Mouse (Mus musculus): Measurements from ENCODE around the gene Ak2. TPM values are rescaled to one million over a fixed set of nuclear protein-coding genes. Genes with fewer than 3 reads are reported as not detected.

Gene Ak2
- 47.4 TPM for total RNA-seq (2023)

DNA sequence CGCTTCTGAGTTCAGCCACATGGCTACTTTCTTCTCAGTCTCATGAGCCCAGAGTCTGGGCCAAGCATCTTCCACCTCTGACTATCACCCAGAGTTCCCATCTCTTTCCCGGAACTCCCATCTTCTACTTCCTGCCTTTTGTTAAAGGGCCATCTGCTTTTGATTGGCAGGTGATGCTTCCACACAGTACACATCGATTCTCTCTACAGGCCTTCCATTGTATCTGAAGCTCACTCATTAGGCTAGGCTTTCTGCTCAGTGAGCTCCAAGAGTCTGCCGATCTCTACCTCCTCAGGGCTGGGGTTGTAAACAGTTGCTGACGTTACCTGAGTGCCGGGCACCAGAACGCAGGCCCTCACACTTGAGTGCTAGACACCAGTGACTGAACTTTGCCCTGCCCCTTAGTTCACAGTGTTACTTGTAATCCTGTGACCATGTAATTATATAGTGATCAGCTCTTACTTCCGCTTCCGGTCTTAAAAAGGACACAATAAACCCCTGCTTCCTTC lies at the start of gene Ak2:
Gene Ak2 (plus strand): TSS at position 459 of the 509 bp plus-strand sequence.

DNA sequence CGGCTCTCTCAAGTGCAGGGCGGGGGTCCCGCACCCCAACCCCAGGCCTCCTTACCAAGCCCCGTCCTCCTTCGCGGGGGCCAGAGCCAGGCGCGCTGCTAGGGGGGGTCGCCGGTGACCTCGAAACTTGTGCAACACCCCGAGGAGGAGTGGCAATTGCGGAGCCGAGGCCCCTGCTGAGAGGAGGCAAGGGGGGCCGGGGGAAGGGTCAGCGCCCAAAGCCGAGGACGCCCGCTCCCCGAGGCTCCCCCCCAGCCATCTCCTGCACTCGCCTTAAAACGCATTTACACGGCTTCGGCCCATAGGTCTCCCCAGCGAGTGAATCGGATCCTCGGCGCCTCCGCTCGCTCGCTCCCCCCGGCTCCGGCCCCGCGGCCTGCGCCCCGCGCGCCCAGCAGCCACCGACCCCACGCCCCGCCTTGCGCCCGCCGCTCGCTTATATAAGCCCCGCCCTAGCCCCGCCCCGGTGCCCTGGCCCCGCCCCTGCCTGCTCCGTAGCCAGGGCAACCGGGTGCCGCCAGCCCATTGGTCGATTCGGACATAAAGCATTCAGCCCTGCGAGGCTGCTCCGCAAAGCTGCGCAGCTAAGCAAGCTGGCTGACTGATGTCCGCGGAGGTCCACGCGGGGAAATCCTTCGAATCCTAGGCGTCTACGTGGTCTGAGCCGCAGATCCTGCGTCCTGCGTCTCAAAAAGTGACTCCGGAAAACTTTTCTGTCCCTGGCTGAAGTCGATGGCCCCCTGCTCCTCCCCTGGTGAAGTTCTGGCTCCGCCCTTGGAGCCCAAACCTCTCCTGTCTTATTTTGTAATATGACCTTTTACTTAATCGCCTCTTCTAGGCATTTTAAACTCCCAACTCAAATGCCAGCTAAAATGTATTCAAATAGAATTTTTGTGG lies 29.5 kb upstream of the Ak2 start, which contains the start of gene Azin2:
Gene Azin2 (minus strand): TSS at position 414 of the 897 bp plus-strand sequence.

DNA sequence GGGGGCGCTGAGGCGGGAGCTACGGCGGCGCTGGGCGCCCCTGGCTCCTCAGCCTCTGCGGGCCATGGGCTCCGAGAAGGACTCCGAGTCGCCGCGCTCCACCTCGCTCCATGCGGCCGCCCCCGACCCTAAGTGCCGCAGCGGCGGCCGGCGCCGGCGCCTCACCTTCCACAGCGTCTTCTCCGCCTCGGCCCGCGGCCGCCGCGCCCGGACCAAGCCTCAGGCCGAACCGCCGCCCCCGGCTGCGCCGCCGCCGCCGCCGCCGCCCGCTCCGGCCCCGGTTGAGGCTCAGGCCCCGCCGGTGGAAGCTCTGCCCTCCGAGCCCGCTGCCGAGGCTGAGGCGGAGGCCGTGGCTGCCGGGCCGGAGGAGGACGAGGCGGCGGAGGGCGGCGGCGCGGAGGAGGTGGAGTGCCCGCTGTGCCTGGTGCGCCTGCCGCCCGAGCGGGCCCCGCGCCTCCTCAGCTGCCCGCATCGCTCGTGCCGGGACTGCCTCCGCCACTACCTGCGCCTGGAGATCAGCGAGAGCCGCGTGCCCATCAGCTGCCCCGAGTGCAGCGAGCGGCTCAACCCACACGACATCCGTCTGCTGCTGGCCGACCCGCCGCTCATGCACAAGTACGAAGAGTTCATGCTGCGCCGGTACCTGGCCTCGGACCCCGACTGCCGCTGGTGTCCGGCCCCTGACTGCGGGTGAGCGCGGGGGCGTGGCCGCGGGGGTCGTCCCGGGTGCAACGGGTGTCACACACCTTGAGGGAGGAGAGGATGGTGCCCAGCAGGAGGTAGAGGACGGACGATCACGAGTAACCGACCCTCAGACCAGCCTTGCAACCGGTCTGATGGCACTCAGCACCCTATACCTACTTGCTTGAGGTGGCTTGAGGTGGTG lies 66.7 kb downstream of the Ak2 start, which contains the start of gene Rnf19b:
Gene Rnf19b (plus strand): TSS at position 65 of the 886 bp plus-strand sequence.

Other genes starting within 250 kb of the Ak2 start
- gene A3galt2, start 236.6 kb upstream of the Ak2 start, total RNA-seq (2023): 2.5 TPM
- 42.5 TPM for gene Zfp362, start 185.9 kb upstream of the Ak2 start, total RNA-seq (2023)
- gene Trim62, start 108.4 kb upstream of the Ak2 start, total RNA-seq (2023): 5.1 TPM
- gene Azin2, start 29.5 kb upstream of the Ak2 start, total RNA-seq (2023): not detected
- 69.7 TPM for gene Rnf19b, start 66.3 kb downstream of the Ak2 start, total RNA-seq (2023)
- not detected for gene Tmem54, start 113.6 kb downstream of the Ak2 start, total RNA-seq (2023)
- not detected for gene Hpca, start 130.1 kb downstream of the Ak2 start, total RNA-seq (2023)
- gene Fndc5, start 145.0 kb downstream of the Ak2 start, total RNA-seq (2023): not detected
- 34.5 TPM for gene S100pbp, start 197.8 kb downstream of the Ak2 start, total RNA-seq (2023)
- 92.7 TPM for gene Yars, start 197.8 kb downstream of the Ak2 start, total RNA-seq (2023)

All from CD4-positive naive resting alpha-beta T cell, adult 76 days (primary cell).